Mouse (Mus musculus): ENCODE measurements around the gene Pacsin2.
"Not testable (repeated sequence)": the region's sequence is repeated elsewhere in the genome, so short reads cannot be mapped to it uniquely, and the experiment has no call there.

The Pacsin2 gene

GRCm38 (mm10) chr15:83423589-83424384 is 40.6 kb downstream of the Pacsin2 start:
- no peak for DNase-seq (ENCODE audit: low spot score in 2 of 2)

- no peak for DNase-seq (ENCODE audit: low spot score in 2 of 2)
These were observed 42.0 kb downstream of the Pacsin2 start for GRCm38 (mm10) chr15:83422299-83422981.

GRCm38 (mm10) chr15:83419562-83419961 is 44.8 kb downstream of the Pacsin2 start:
- no peak for DNase-seq (ENCODE audit: low spot score in 2 of 2)

- DNase-seq (ENCODE audit: low spot score in 2 of 2): no peak
These were observed 45.7 kb downstream of the Pacsin2 start for GRCm38 (mm10) chr15:83418685-83419084.

- no peak for DNase-seq (ENCODE audit: low spot score in 2 of 2)
These were observed 46.5 kb downstream of the Pacsin2 start for GRCm38 (mm10) chr15:83417916-83418315.

- DNase-seq (ENCODE audit: low spot score in 2 of 2): peak; percentile 75 to 83
These were observed 47.0 kb downstream of the Pacsin2 start for GRCm38 (mm10) chr15:83417407-83417806.

GRCm38 (mm10) chr15:83415391-83415790 is 49.0 kb downstream of the Pacsin2 start:
- no peak for DNase-seq (ENCODE audit: low spot score in 2 of 2)

- DNase-seq (ENCODE audit: low spot score in 2 of 2): no peak
These were observed 52.8 kb downstream of the Pacsin2 start for GRCm38 (mm10) chr15:83411616-83412015.

- no peak for DNase-seq (ENCODE audit: low spot score in 2 of 2)
These were observed 53.7 kb downstream of the Pacsin2 start for GRCm38 (mm10) chr15:83410735-83411134.

- DNase-seq (ENCODE audit: low spot score in 2 of 2): no peak
These were observed 54.1 kb downstream of the Pacsin2 start for GRCm38 (mm10) chr15:83410270-83410669.

GRCm38 (mm10) chr15:83408692-83409442 is 55.5 kb downstream of the Pacsin2 start:
- DNase-seq (ENCODE audit: low spot score in 2 of 2): peak in 1 of 2 experiments; percentile 33

- DNase-seq (ENCODE audit: low spot score in 2 of 2): no peak
These were observed 56.2 kb downstream of the Pacsin2 start for GRCm38 (mm10) chr15:83408216-83408615.

GRCm38 (mm10) chr15:83407502-83407901 is 56.9 kb downstream of the Pacsin2 start:
- DNase-seq (ENCODE audit: low spot score in 2 of 2): no peak

GRCm38 (mm10) chr15:83405866-83406265 is 58.5 kb downstream of the Pacsin2 start:
- DNase-seq (ENCODE audit: low spot score in 2 of 2): not testable (repeated sequence)

GRCm38 (mm10) chr15:83404008-83404407 is 60.4 kb downstream of the Pacsin2 start:
- no peak for DNase-seq (ENCODE audit: low spot score in 2 of 2)

GRCm38 (mm10) chr15:83403016-83403415 is 61.4 kb downstream of the Pacsin2 start:
- DNase-seq (ENCODE audit: low spot score in 2 of 2): no peak

- no peak for DNase-seq (ENCODE audit: low spot score in 2 of 2)
These were observed 71.7 kb downstream of the Pacsin2 start for GRCm38 (mm10) chr15:83392722-83393121.

- no peak for DNase-seq (ENCODE audit: low spot score in 2 of 2)
These were observed 76.5 kb downstream of the Pacsin2 start for GRCm38 (mm10) chr15:83387911-83388310.

GRCm38 (mm10) chr15:83383633-83384032 is 80.8 kb downstream of the Pacsin2 start:
- DNase-seq (ENCODE audit: low spot score in 2 of 2): no peak

GRCm38 (mm10) chr15:83383136-83383535 is 81.3 kb downstream of the Pacsin2 start:
- DNase-seq (ENCODE audit: low spot score in 2 of 2): no peak

- DNase-seq (ENCODE audit: low spot score in 2 of 2): no peak
These were observed 81.9 kb downstream of the Pacsin2 start for GRCm38 (mm10) chr15:83382467-83382866.

GRCm38 (mm10) chr15:83377153-83377552 is 87.3 kb downstream of the Pacsin2 start:
- DNase-seq (ENCODE audit: low spot score in 2 of 2): no peak

Measured in left cerebral cortex, adult 9 months (tissue).